Mouse (Mus musculus) bone marrow, adult 2 months (tissue): ENCODE measurements around the gene Unc13b.

Source experiments
- CTCF ChIP-seq: fragments of 200-500 bp; IDR thresholded peaks from 2 replicates; pipeline ENCODE4 v1.5.1; 2011; ENCODE audit warnings: low read length, control low read depth; ENCODE audit not compliant: control insufficient read depth, insufficient read depth
- POLR2A ChIP-seq: fragments of 200-500 bp; IDR thresholded peaks from 2 replicates; pipeline ENCODE4 v1.6.1; 2011; ENCODE audit warnings: low read depth, mild to moderate bottlenecking, control low read depth, low read length, borderline replicate concordance; ENCODE audit not compliant: control insufficient read depth

- no peak for TF ChIP-seq CTCF
- TF ChIP-seq POLR2A, result no peak
Observed at GRCm38 (mm10) chr4:43045285-43045658, 13.5 kb upstream of the Unc13b start.
